Mouse (Mus musculus) kidney, adult 9 months (tissue): ENCODE measurements around the gene Ap3m1.

Experiments used
- DNase-seq: peaks from one replicate; pipeline ENCODE4 v3.0.0; 2022

Gene Ap3m1

GRCm38 (mm10) chr14:20999617-21000016 lies 52.7 kb downstream of the Ap3m1 start:
- DNase-seq = no peak

GRCm38 (mm10) chr14:20997548-20997947 lies 54.8 kb downstream of the Ap3m1 start:
- DNase-seq = no peak

- DNase-seq = no peak
Observed at GRCm38 (mm10) chr14:20996361-20996760, 55.9 kb downstream of the Ap3m1 start.

GRCm38 (mm10) chr14:20995497-20995896 lies 56.8 kb downstream of the Ap3m1 start:
- DNase-seq = no peak

- no peak for DNase-seq
Observed at GRCm38 (mm10) chr14:20994475-20994874, 57.8 kb downstream of the Ap3m1 start.

- peak; percentile 76 for DNase-seq
Observed at GRCm38 (mm10) chr14:20993067-20993691, 59.1 kb downstream of the Ap3m1 start.

- no peak for DNase-seq
Observed at GRCm38 (mm10) chr14:20991492-20991891, 60.8 kb downstream of the Ap3m1 start.

GRCm38 (mm10) chr14:20985482-20985881 lies 66.8 kb downstream of the Ap3m1 start:
- DNase-seq = peak; percentile 40

- peak; percentile 94 for DNase-seq
Observed at GRCm38 (mm10) chr14:20983832-20984231, 68.5 kb downstream of the Ap3m1 start.
